Mouse (Mus musculus): ENCODE data around the gene 4931429L15Rik. TPM values are rescaled to one million over a fixed set of nuclear protein-coding genes. Genes with fewer than 3 reads are reported as not detected.

The 4931429L15Rik gene
- polyA plus RNA-seq, 1 experiment from 2014 or later = not detected

DNA sequence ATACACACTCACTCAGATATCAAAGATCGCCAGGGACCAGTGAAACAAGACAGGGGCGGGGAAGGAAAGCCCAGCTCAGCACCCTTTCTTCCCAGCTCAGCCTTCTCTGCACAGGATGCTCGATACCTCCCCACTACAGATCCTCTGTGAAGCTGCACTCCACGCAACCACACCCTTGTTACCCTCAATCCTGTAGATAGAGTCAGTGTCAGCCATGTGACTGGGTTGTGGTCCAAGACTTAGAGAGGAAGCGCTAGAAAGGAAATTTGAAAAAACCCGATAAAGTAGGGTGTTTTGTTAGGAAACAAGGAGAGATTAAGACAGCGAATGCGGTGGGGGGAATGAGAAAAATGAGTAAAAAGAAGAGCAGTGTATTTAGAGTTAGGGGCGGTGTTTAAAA lies 47.7 kb downstream of the 4931429L15Rik start:
- no peak for DNase-seq (ENCODE audit: low spot score)
- WGBS = 86% methylated on average over 9 of the region's 9 CpGs
- Histone ChIP-seq H3K4me1 (peaks cover 32% of the 10 kb centered on the region), H3K27me3 (replicated peaks; ENCODE audit: low read depth, poor library complexity, severe bottlenecking) (peaks cover 43% of the 10 kb centered on the region), H3K4me3 (peak overlapping the region; percentile 95; the same call in 1 of the 2 replicates), H3K9me3 (no peaks in the 10 kb centered on the region), H3K36me3 (replicated peaks) (peaks cover 30% of the 10 kb centered on the region), H3K27ac (replicated peaks) (no peak overlapping the region)

DNA sequence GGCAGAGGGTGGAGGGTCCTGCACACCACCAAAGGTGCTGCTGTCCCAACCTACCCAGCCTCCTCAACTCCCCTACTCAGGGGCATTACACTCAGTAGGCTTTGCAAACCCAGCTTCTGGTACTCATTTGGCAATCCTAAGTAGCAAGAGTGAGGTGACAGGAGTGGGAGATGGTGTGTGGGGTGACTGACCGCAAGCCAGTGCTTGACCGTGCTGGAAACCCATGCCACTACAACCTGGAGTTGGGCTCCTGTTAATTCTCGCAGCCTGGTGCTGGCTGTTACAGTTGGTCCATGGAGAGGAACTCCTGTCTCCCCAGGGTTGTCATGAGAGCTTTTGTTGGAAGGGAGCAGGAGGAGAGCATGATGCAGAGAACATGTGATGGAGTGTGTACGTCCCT lies 49.0 kb downstream of the 4931429L15Rik start:
- DNase-seq (ENCODE audit: low spot score) = no peak
- peaks cover 17% of the 10 kb centered on the region for H3K36me3 ChIP-seq (replicated peaks)
- 90% methylated on average over 4 of the region's 4 CpGs for WGBS

DNA sequence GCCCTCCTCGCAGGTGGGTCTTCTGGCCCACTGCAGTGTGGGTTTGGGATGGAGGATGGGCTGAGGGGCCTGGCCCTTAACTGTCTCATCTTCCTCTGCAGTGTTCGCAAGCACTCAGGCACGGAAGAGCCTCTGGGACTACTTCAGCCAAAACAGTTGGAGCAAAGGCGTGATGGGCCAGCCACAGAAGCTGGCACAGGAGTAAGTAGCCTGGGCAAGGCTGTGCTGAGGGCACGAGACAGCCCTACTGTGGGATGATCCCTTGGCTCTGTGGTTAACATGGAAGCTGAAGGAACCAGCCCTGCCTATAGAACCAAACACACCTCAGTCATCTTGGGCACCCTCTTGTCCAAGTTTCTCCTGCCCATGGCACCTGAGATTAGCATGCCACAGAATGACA lies 50.7 kb downstream of the 4931429L15Rik start:
- DNase-seq (ENCODE audit: low spot score) = no peak
- Histone ChIP-seq H3K4me1 (peaks cover 28% of the 10 kb centered on the region), H3K27ac (replicated peaks) (no peak overlapping the region), H3K4me3 (no peak overlapping the region), H3K36me3 (replicated peaks) (peaks cover under 1% of the 10 kb centered on the region; the same call in 1 of the 2 replicates), H3K9me3 (no peaks in the 10 kb centered on the region), H3K27me3 (replicated peaks; ENCODE audit: low read depth, poor library complexity, severe bottlenecking) (peaks cover 43% of the 10 kb centered on the region)
- WGBS = 85% methylated on average over 5 of the region's 5 CpGs

More for the DNA sequence above, 49.0 kb downstream of the 4931429L15Rik start:
- H3K27me3 ChIP-seq (replicated peaks; ENCODE audit: low read depth, poor library complexity, severe bottlenecking) = peaks cover 43% of the 10 kb centered on the region
- no peak overlapping the region for H3K27ac ChIP-seq (replicated peaks)
- peaks cover 32% of the 10 kb centered on the region for H3K4me1 ChIP-seq
- H3K9me3 ChIP-seq = no peaks in the 10 kb centered on the region
- no peak overlapping the region for H3K4me3 ChIP-seq

DNA sequence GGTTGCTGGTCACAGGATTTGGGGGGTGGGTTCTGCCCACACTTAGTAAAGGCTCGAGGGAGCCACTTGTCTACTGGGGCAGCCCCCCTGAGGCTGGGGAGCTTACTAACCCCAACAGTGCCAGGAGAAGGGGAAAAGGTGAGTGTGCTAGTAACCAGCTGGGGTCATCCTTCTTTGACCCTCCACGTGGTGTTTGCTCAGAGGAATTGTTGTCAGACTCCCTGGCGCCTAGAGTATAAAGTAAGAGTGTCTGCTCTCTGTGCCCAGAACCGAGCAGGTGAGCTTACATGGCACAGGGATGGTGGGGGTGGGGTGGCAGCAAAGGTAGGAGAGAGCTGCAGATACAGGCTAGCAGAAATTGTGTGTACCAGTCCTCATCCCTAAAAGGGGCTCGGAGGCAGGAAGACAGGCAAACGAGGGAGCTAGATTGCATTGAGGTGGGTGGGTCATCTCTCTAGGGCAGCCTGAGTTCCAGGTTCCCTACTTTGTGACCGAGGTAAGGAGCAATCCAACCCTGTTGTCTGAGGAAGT lies 51.4 kb downstream of the 4931429L15Rik start, which contains the start of gene Apoa5:
Apoa5 (plus strand) TSS at position 291 of the 531 bp plus-strand sequence.
- Histone ChIP-seq H3K4me3 (no peak within 1 kb of the TSS), H3K27me3 (replicated peaks; ENCODE audit: low read depth, poor library complexity, severe bottlenecking) (peaks cover 43% of the 10 kb centered on the region), H3K4me1 (peaks cover 21% of the 10 kb centered on the region), H3K36me3 (replicated peaks) (no peaks in the 10 kb centered on the region), H3K9me3 (no peaks in the 10 kb centered on the region), H3K27ac (replicated peaks) (no peak within 1 kb of the TSS)
- 58% methylated on average over 7 of the region's 7 CpGs for WGBS
- no peak for DNase-seq (ENCODE audit: low spot score)

DNA sequence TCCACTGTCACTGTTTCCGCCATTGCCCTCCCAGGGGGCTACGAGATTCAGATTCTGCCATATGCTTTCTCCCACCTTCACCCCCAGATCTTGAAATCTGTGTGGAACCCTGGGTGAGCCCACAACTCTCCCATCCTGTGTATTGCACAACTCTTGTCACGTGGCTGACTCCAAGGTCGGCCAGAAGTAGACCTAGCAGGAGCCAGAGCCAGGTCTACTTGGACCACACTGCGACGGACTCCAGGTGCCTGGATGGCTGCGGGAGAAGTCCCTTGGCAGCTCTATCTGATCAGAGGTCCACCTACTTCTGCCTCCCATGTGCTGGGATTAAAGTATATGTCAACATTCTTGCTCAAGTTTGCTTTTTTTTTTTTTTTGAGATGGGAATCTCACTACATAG lies 58.7 kb downstream of the 4931429L15Rik start:
- H3K4me1 ChIP-seq = peaks cover 5% of the 10 kb centered on the region; the same call in 1 of the 2 replicates
- no peaks in the 10 kb centered on the region for H3K27me3 ChIP-seq (replicated peaks; ENCODE audit: low read depth, poor library complexity, severe bottlenecking)
- WGBS = 88% methylated on average over 7 of the region's 7 CpGs
- DNase-seq (ENCODE audit: low spot score) = no peak
- H3K4me3 ChIP-seq = no peak overlapping the region
- H3K9me3 ChIP-seq = no peaks in the 10 kb centered on the region
- H3K36me3 ChIP-seq (replicated peaks) = no peaks in the 10 kb centered on the region
- no peak overlapping the region for H3K27ac ChIP-seq (replicated peaks)

- peaks cover 5% of the 10 kb centered on the region; the same call in 1 of the 2 replicates for H3K4me1 ChIP-seq
- WGBS = 88% methylated on average over 6 of the region's 6 CpGs
- H3K27me3 ChIP-seq (replicated peaks; ENCODE audit: low read depth, poor library complexity, severe bottlenecking) = no peaks in the 10 kb centered on the region
- no peak overlapping the region for H3K4me3 ChIP-seq
- no peak for DNase-seq (ENCODE audit: low spot score)
- no peaks in the 10 kb centered on the region for H3K9me3 ChIP-seq
- H3K36me3 ChIP-seq (replicated peaks) = no peaks in the 10 kb centered on the region
- H3K27ac ChIP-seq (replicated peaks) = no peak overlapping the region
These were observed 60.7 kb downstream of the 4931429L15Rik start for GRCm38 (mm10) chr9:46259111-46259510.

DNA sequence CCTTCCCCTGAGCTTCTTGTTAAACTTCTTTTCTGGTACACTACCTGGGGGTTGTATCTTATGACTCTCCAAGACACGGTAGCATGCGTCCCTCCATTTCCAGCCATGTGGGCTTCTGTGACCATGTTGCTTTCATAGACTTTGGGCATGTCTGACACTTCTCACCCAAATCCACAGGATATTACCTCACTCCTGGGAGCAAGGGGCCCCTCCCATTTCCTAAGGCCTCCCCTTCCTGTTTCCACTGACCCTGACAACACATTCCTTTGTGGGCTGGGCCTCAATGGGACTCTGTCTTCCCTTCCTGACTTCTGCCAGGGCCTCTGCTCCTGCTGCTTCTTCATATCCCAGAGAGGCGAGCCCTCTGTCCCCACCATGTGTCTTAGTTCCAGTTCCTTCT lies 62.2 kb downstream of the 4931429L15Rik start:
- H3K4me1 ChIP-seq = peaks cover 5% of the 10 kb centered on the region; the same call in 1 of the 2 replicates
- H3K4me3 ChIP-seq = no peak overlapping the region
- no peak overlapping the region for H3K27ac ChIP-seq (replicated peaks)
- DNase-seq (ENCODE audit: low spot score) = no peak
- 86% methylated on average over 3 of the region's 3 CpGs for WGBS
- no peaks in the 10 kb centered on the region for H3K27me3 ChIP-seq (replicated peaks; ENCODE audit: low read depth, poor library complexity, severe bottlenecking)
- H3K9me3 ChIP-seq = no peaks in the 10 kb centered on the region
- no peaks in the 10 kb centered on the region for H3K36me3 ChIP-seq (replicated peaks)

GRCm38 (mm10) chr9:46256658-46257385 lies 63.0 kb downstream of the 4931429L15Rik start:
- DNase-seq (ENCODE audit: low spot score) = no peak

DNA sequence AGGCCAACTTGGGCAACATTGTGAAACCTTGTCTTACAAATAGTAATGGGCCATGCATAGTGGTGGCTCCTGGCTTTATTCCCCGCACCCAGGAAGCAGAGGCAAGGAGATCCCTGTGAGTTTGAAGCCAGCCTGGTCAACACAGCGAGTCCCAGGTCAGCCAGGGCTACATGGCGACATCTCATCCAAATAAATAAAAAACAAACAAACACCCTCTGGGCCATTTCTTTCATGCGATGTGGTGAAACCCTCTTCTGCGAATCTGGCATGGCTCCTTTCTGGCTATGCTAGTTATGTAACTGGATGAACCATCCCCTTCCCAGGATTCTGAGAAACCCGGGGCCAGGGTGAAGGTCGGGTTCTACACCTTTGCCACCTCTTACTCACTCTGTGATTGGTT lies 63.6 kb downstream of the 4931429L15Rik start:
- no peak overlapping the region for H3K4me3 ChIP-seq
- peaks cover 5% of the 10 kb centered on the region; the same call in 1 of the 2 replicates for H3K4me1 ChIP-seq
- H3K36me3 ChIP-seq (replicated peaks) = no peaks in the 10 kb centered on the region
- no peaks in the 10 kb centered on the region for H3K9me3 ChIP-seq
- H3K27me3 ChIP-seq (replicated peaks; ENCODE audit: low read depth, poor library complexity, severe bottlenecking) = no peaks in the 10 kb centered on the region
- no peak for DNase-seq (ENCODE audit: low spot score)
- no peak overlapping the region for H3K27ac ChIP-seq (replicated peaks)
- 87% methylated on average over 7 of the region's 7 CpGs for WGBS

More at GRCm38 (mm10) chr9:46256658-46257385, 63.0 kb downstream of the 4931429L15Rik start:
- Histone ChIP-seq H3K4me1 (peaks cover 5% of the 10 kb centered on the region; the same call in 1 of the 2 replicates), H3K4me3 (no peak overlapping the region), H3K36me3 (replicated peaks) (no peaks in the 10 kb centered on the region), H3K9me3 (no peaks in the 10 kb centered on the region), H3K27ac (replicated peaks) (no peak overlapping the region), H3K27me3 (replicated peaks; ENCODE audit: low read depth, poor library complexity, severe bottlenecking) (no peaks in the 10 kb centered on the region)
- WGBS = 89% methylated on average over 10 of the region's 10 CpGs

Other genes starting within 250 kb of the 4931429L15Rik start
- 1.4 TPM in 2 replicates for gene Apoa1, start 91.4 kb downstream of the 4931429L15Rik start, polyA plus RNA-seq (2016; fragmentation: Nextera tagmentation; extraction: Ambion mirVana)
- gene Apoc3, start 84.3 kb downstream of the 4931429L15Rik start, polyA plus RNA-seq (2016; fragmentation: Nextera tagmentation; extraction: Ambion mirVana) = not detected in 2 replicates
- gene Apoa4, start 79.3 kb downstream of the 4931429L15Rik start, polyA plus RNA-seq (2016; fragmentation: Nextera tagmentation; extraction: Ambion mirVana) = not detected in 2 replicates
- gene Apoa5, start 51.4 kb downstream of the 4931429L15Rik start, polyA plus RNA-seq (2016; fragmentation: Nextera tagmentation; extraction: Ambion mirVana) = not detected in 2 replicates
- gene Zpr1, start 46.9 kb downstream of the 4931429L15Rik start, polyA plus RNA-seq (2016; fragmentation: Nextera tagmentation; extraction: Ambion mirVana) = 70.8 and 71.1 TPM in 2 replicates
- gene Bud13, start 37.0 kb downstream of the 4931429L15Rik start, polyA plus RNA-seq (2016; fragmentation: Nextera tagmentation; extraction: Ambion mirVana) = 34.3 and 34.7 TPM in 2 replicates

Measured in embryonic facial prominence, embryonic 10.5 days (tissue).